Mouse (Mus musculus): ENCODE measurements around the gene Efcab14. TPM values are rescaled to one million over a fixed set of nuclear protein-coding genes. Genes with fewer than 3 reads are reported as not detected.

Efcab14 gene
- polyA plus RNA-seq, 1 experiment, result 39.3 TPM

- no peaks in the 10 kb centered on the region for H3K4me1 ChIP-seq (ENCODE audit: control insufficient read depth, insufficient read depth, low read length)
- no peak overlapping the region for H3K4me3 ChIP-seq (ENCODE audit: insufficient read depth, low read length)
- TF ChIP-seq CTCF (IDR thresholded peaks at IDR 0.05; ENCODE audit: borderline replicate concordance, insufficient read depth, low read length) (no peak), POLR2A (IDR thresholded peaks at IDR 0.05; ENCODE audit: low read depth, low read length) (no peak)
- H3K27ac ChIP-seq (ENCODE audit: insufficient read depth, low read length), result no peak overlapping the region
Observed at GRCm38 (mm10) chr4:115795360-115795759, 57.8 kb downstream of the Efcab14 start.

DNA sequence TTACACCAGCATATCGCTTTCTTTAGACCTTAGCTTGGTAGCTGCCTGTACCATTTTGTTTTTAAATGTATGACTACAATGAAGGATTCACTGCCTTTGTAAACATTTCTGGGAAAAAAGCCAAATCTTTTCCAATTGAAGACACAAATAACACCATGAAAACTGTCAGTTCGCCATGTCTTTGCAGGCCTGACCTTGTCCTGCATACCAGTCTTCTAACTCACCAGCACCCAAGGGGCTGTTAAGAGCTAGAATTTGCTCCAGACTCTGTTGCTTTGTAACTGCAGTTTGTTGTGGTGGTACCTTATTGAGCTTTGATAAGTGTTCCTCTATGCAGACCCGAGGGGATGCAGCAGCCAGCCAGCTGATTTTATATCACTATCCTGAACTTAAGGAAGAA, 62.4 kb downstream of the Efcab14 start:
- TF ChIP-seq POLR2A (IDR thresholded peaks at IDR 0.05; ENCODE audit: low read depth, low read length) (no peak), CTCF (IDR thresholded peaks at IDR 0.05; ENCODE audit: borderline replicate concordance, insufficient read depth, low read length) (no peak)
- H3K27ac ChIP-seq (ENCODE audit: insufficient read depth, low read length), result no peak overlapping the region
- H3K4me1 ChIP-seq (ENCODE audit: control insufficient read depth, insufficient read depth, low read length), result no peaks in the 10 kb centered on the region
- no peak overlapping the region for H3K4me3 ChIP-seq (ENCODE audit: insufficient read depth, low read length)

GRCm38 (mm10) chr4:115812326-115812725, 74.8 kb downstream of the Efcab14 start:
- Histone ChIP-seq H3K4me1 (ENCODE audit: control insufficient read depth, insufficient read depth, low read length) (no peaks in the 10 kb centered on the region), H3K27ac (ENCODE audit: insufficient read depth, low read length) (no peak overlapping the region), H3K4me3 (ENCODE audit: insufficient read depth, low read length) (no peak overlapping the region)
- TF ChIP-seq POLR2A (IDR thresholded peaks at IDR 0.05; ENCODE audit: low read depth, low read length) (no peak), CTCF (IDR thresholded peaks at IDR 0.05; ENCODE audit: borderline replicate concordance, insufficient read depth, low read length) (no peak)

DNA sequence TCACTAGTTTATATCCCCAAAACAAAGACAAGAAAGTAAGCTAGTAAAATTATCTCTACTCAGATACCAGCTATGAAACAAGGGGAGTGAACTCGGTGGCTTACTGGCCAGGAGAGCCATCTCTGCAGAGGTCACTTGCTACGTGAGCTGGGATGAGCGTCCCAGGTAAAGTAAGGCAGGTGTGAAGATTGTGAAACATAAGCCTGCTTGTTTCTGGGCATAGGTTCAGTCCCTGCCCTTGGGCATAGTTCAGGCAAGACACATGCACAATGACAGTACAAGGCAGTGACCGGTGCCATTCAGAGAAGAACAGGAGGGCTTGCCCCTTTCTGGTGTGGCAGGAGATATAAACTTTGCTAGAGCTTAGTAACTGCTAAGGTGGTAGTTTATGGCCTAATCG, 78.1 kb downstream of the Efcab14 start:
- H3K4me3 ChIP-seq (ENCODE audit: insufficient read depth, low read length), result no peak overlapping the region
- H3K27ac ChIP-seq (ENCODE audit: insufficient read depth, low read length), result no peak overlapping the region
- TF ChIP-seq CTCF (IDR thresholded peaks at IDR 0.05; ENCODE audit: borderline replicate concordance, insufficient read depth, low read length) (no peak), POLR2A (IDR thresholded peaks at IDR 0.05; ENCODE audit: low read depth, low read length) (no peak)
- no peaks in the 10 kb centered on the region for H3K4me1 ChIP-seq (ENCODE audit: control insufficient read depth, insufficient read depth, low read length)

- TF ChIP-seq POLR2A (IDR thresholded peaks at IDR 0.05; ENCODE audit: low read depth, low read length) (no peak), CTCF (IDR thresholded peaks at IDR 0.05; ENCODE audit: borderline replicate concordance, insufficient read depth, low read length) (no peak)
- Histone ChIP-seq H3K4me3 (ENCODE audit: insufficient read depth, low read length) (no peak overlapping the region), H3K4me1 (ENCODE audit: control insufficient read depth, insufficient read depth, low read length) (peaks cover 3% of the 10 kb centered on the region; the same call in 1 of the 2 replicates), H3K27ac (ENCODE audit: insufficient read depth, low read length) (no peak overlapping the region)
Observed at GRCm38 (mm10) chr4:115820199-115820598, 82.7 kb downstream of the Efcab14 start.

GRCm38 (mm10) chr4:115820944-115821343, 83.4 kb downstream of the Efcab14 start:
- Histone ChIP-seq H3K27ac (ENCODE audit: insufficient read depth, low read length) (no peak overlapping the region), H3K4me3 (ENCODE audit: insufficient read depth, low read length) (no peak overlapping the region), H3K4me1 (ENCODE audit: control insufficient read depth, insufficient read depth, low read length) (peaks cover 3% of the 10 kb centered on the region; the same call in 1 of the 2 replicates)
- no peak for TF ChIP-seq POLR2A (IDR thresholded peaks at IDR 0.05; ENCODE audit: low read depth, low read length)
- TF ChIP-seq CTCF (IDR thresholded peaks at IDR 0.05; ENCODE audit: borderline replicate concordance, insufficient read depth, low read length), result no peak

GRCm38 (mm10) chr4:115821431-115821830, 83.9 kb downstream of the Efcab14 start:
- H3K4me3 ChIP-seq (ENCODE audit: insufficient read depth, low read length), result no peak overlapping the region
- H3K4me1 ChIP-seq (ENCODE audit: control insufficient read depth, insufficient read depth, low read length), result peaks cover 3% of the 10 kb centered on the region; the same call in 1 of the 2 replicates
- H3K27ac ChIP-seq (ENCODE audit: insufficient read depth, low read length), result no peak overlapping the region
- TF ChIP-seq POLR2A (IDR thresholded peaks at IDR 0.05; ENCODE audit: low read depth, low read length) (no peak), CTCF (IDR thresholded peaks at IDR 0.05; ENCODE audit: borderline replicate concordance, insufficient read depth, low read length) (no peak)

- peaks cover 3% of the 10 kb centered on the region; the same call in 1 of the 2 replicates for H3K4me1 ChIP-seq (ENCODE audit: control insufficient read depth, insufficient read depth, low read length)
- H3K4me3 ChIP-seq (ENCODE audit: insufficient read depth, low read length), result no peak overlapping the region
- TF ChIP-seq POLR2A (IDR thresholded peaks at IDR 0.05; ENCODE audit: low read depth, low read length), result no peak
- TF ChIP-seq CTCF (IDR thresholded peaks at IDR 0.05; ENCODE audit: borderline replicate concordance, insufficient read depth, low read length), result no peak
- H3K27ac ChIP-seq (ENCODE audit: insufficient read depth, low read length), result no peak overlapping the region
Observed at GRCm38 (mm10) chr4:115821928-115822327, 84.4 kb downstream of the Efcab14 start.

DNA sequence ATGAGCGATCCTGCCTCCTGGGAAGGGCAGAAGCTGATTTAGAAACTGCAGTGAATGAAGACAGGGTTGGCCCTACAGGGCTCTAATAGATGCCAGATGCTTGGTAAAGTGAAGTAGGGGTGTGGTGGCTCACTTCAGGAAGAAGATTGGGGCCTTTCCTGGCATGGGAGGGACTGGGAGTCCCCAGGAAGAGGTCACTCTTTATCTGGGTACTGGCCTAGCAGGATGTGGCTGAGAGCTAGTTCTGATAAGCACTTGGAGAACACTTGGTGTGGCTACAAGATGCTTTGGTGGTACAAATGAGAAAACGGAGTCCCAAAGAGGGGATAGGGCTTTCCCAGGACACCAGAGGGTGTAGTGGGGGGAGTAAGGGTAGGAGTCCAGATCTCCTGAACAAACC, 86.6 kb downstream of the Efcab14 start:
- Histone ChIP-seq H3K27ac (ENCODE audit: insufficient read depth, low read length) (no peak overlapping the region), H3K4me1 (ENCODE audit: control insufficient read depth, insufficient read depth, low read length) (peaks cover 5% of the 10 kb centered on the region), H3K4me3 (ENCODE audit: insufficient read depth, low read length) (no peak overlapping the region)
- TF ChIP-seq POLR2A (IDR thresholded peaks at IDR 0.05; ENCODE audit: low read depth, low read length) (no peak), CTCF (IDR thresholded peaks at IDR 0.05; ENCODE audit: borderline replicate concordance, insufficient read depth, low read length) (no peak)

DNA sequence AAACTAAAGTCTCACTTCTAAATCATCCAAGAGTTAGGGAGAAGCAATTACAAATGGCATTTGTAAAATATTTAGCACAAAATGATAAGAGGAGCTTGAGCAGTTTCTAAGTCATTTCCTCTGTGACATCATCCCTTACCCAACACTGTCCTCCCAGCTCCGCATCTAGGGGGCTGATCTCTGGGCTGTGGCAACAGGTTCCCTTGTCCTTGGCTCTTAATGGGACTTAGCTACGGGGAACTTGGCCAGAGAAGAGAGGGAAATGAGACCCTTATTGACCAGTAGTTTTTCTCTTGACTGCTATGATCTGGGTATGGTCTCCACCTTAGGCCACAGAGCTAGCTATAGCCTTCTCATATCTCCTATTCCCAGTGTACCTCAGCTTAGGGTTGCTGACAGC, 87.7 kb downstream of the Efcab14 start:
- Histone ChIP-seq H3K4me3 (ENCODE audit: insufficient read depth, low read length) (no peak overlapping the region), H3K4me1 (ENCODE audit: control insufficient read depth, insufficient read depth, low read length) (peaks cover 5% of the 10 kb centered on the region), H3K27ac (ENCODE audit: insufficient read depth, low read length) (peak overlapping the region; percentile 35; the same call in 1 of the 2 replicates)
- no peak for TF ChIP-seq CTCF (IDR thresholded peaks at IDR 0.05; ENCODE audit: borderline replicate concordance, insufficient read depth, low read length)
- no peak for TF ChIP-seq POLR2A (IDR thresholded peaks at IDR 0.05; ENCODE audit: low read depth, low read length)

Other genes with a start within 250 kb of the Efcab14 start
- gene Cyp4a14, start 241.6 kb upstream of the Efcab14 start, polyA plus RNA-seq (2011; ENCODE audit: insufficient read length, low read depth, missing spikeins), result not detected in 2 replicates
- gene Cyp4a10, start 219.5 kb upstream of the Efcab14 start, polyA plus RNA-seq (2011; ENCODE audit: insufficient read length, low read depth, missing spikeins), result not detected in 2 replicates
- gene Cyp4a31, start 174.1 kb upstream of the Efcab14 start, polyA plus RNA-seq (2011; ENCODE audit: insufficient read length, low read depth, missing spikeins), result not detected in 2 replicates
- not detected in 2 replicates for gene Cyp4a32, start 136.8 kb upstream of the Efcab14 start, polyA plus RNA-seq (2011; ENCODE audit: insufficient read length, low read depth, missing spikeins)
- gene Cyp4b1, start 90.0 kb upstream of the Efcab14 start, polyA plus RNA-seq (2011; ENCODE audit: insufficient read length, low read depth, missing spikeins), result 0.32 TPM in 1 of 2 replicates, not detected in the other
- gene Tex38, start 43.3 kb downstream of the Efcab14 start, polyA plus RNA-seq (2011; ENCODE audit: insufficient read length, low read depth, missing spikeins), result not detected in 2 replicates
- 29.2 and 31.5 TPM in 2 replicates for gene Atpaf1, start 47.1 kb downstream of the Efcab14 start, polyA plus RNA-seq (2011; ENCODE audit: insufficient read length, low read depth, missing spikeins)
- gene Mob3c, start 90.3 kb downstream of the Efcab14 start, polyA plus RNA-seq (2011; ENCODE audit: insufficient read length, low read depth, missing spikeins), result 5.8 and 7.2 TPM in 2 replicates
- 23.5 and 30.9 TPM in 2 replicates for gene Mknk1, start 101.5 kb downstream of the Efcab14 start, polyA plus RNA-seq (2011; ENCODE audit: insufficient read length, low read depth, missing spikeins)
- gene Kncn, start 146.7 kb downstream of the Efcab14 start, polyA plus RNA-seq (2011; ENCODE audit: insufficient read length, low read depth, missing spikeins), result not detected in 2 replicates
- not detected in 2 replicates for gene 6430628N08Rik, start 152.9 kb downstream of the Efcab14 start, polyA plus RNA-seq (2011; ENCODE audit: insufficient read length, low read depth, missing spikeins)
- gene Dmbx1, start 202.2 kb downstream of the Efcab14 start, polyA plus RNA-seq (2011; ENCODE audit: insufficient read length, low read depth, missing spikeins), result not detected in 2 replicates

Data from embryonic fibroblast, embryonic 13.5 days (primary cell).